ENCODE assay signal across 17 mouse cellular contexts in the genomic region with DNA sequence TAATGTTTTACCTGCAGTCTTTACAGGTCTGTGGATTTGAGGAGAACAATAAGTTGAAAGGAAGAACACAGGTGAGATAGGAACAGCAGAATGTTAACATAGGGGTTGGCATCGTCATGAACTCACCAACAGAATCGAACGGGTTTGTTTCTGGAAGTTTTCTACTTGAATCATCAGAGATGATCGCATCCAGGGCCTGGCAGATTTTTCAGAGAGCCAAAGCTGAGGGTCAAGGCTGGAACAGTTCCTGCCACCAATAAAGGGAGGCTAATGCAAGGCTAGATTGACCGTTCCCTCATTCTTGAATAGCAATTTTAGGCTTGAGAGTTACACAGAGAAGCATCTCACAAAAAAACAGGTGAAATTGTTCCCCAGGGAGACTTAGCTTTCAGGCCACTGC.
DNase-seq lines count a peak whose midpoint lies in the region.
"Had no signal": no experiment of that assay in that cellular context is flagged by ENCODE, and none has a peak within 500 bp of the region (broad histone marks: within the 10 kb centered on the region; RNA-seq: fewer than 3 reads in every experiment).

No protein-coding gene starts in this region.

- DNase-seq in adrenal gland, adult (ENCODE audit: inconsistent age in 2 of 2, low spot score in 1 of 2) = peak; percentile 61 to 73
- no peak for DNase-seq in adrenal gland, postnatal 10 days
- DNase-seq in adrenal gland, adult 2 months = peak; percentile 58
- DNase-seq in adrenal gland, postnatal 25 days = no peak
- peak; percentile 43 to 54 for DNase-seq in adrenal gland, postnatal 36 days
- no peak for DNase-seq in adrenal gland, adult 8-10 months
- DNase-seq: adrenal gland, postnatal 14 days; B cell, adult 2 months; cerebellum, adult 11 months; cerebellum, adult 11-12 months; cerebellum, adult 18-20 months; cerebellum, adult 2 months; cerebellum, adult 8-10 months; cerebellum, adult 9-10 months; cerebellum, adult 9-11 months; cerebellum, postnatal 10 days; cerebellum, postnatal 14 days had no signal

Comparison
In these comparisons a context has a peak if more than half of its experiments do, and no peak if none do; other contexts are left out.
1. DNase-seq: peak in adrenal gland, adult (2 of 2), adrenal gland, adult 2 months (single experiment) and adrenal gland, postnatal 36 days (2 of 2); none in adrenal gland, postnatal 10 days (single experiment), adrenal gland, postnatal 25 days (single experiment) and adrenal gland, adult 8-10 months (single experiment).